In the genomic region with DNA sequence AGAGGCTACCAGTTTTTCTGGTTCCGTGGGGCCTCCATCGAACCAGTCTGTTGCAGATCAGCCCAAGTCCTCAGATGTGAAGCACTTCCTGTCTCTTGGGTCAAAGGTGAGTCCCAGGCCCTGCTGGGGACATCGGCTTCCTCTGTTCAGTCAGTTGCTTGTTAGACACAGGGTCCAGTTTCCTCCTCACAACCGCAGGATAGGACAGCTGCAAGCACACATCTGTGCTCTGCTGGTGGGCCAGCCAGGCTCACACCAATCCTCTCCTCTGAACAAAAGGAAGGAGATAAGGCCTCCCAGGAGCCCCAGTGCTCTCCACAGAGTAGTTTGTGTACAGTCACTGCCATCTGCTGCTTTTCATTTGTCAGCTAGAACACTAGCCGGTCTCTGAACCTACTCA, we compare ENCODE assay signal across 10 mouse cellular contexts. TPM values are rescaled to one million over a fixed set of nuclear protein-coding genes. Genes with fewer than 3 reads are reported as not detected.
DNase-seq lines count a peak whose midpoint lies in the region; ATAC-seq and TF ChIP-seq lines count a peak whose summit lies in the region.
"Had no signal": no experiment of that assay in that cellular context is flagged by ENCODE, and none has a peak within 500 bp of the region (broad histone marks: within the 10 kb centered on the region; RNA-seq: fewer than 3 reads in every experiment).

No protein-coding gene starts in this region.

- intact Hi-C loops in left cerebral cortex, postnatal 36 days (cut with DNase I) = no loop called here

- no peak overlapping the region for H3K27ac ChIP-seq in heart, embryonic 15.5 days
- no peak overlapping the region; the same call in 1 of the 2 replicates for H3K27ac ChIP-seq in intestine, postnatal 0 days (ENCODE audit: low read depth, low read length)

- no peaks in the 10 kb centered on the region for H3K9me3 ChIP-seq in heart, embryonic 15.5 days (replicated peaks)
- H3K9me3 ChIP-seq in intestine, postnatal 0 days (ENCODE audit: control insufficient read depth) = no peaks in the 10 kb centered on the region

- no peaks in the 10 kb centered on the region for H3K36me3 ChIP-seq in heart, embryonic 15.5 days
- no peaks in the 10 kb centered on the region for H3K36me3 ChIP-seq in intestine, postnatal 0 days (ENCODE audit: control insufficient read depth, insufficient read depth)

- ATAC-seq in heart, embryonic 15.5 days (replicated peaks; ENCODE audit: insufficient number of reproducible peaks, insufficient read depth, low FRiP score, low read depth) = 0 out of 2 replicates have a peak, but pooled peaks have one; percentile 19
- ATAC-seq in CD4-positive, CD25-positive, alpha-beta regulatory T cell, adult 4 months = peak; percentile 88
- peak; percentile 19; the same call in 1 of the 2 replicates for ATAC-seq in intestine, postnatal 0 days

- 41% methylated on average over 5 of the region's 5 CpGs for WGBS in heart, embryonic 15.5 days
- 22% methylated on average over 5 of the region's 5 CpGs for WGBS in intestine, postnatal 0 days

- H3K27me3 ChIP-seq in heart, embryonic 15.5 days = no peaks in the 10 kb centered on the region
- H3K27me3 ChIP-seq in intestine, postnatal 0 days (replicated peaks; ENCODE audit: control insufficient read depth, insufficient read depth, low read length) = no peaks in the 10 kb centered on the region

- H3K9ac ChIP-seq in heart, embryonic 15.5 days = no peak overlapping the region
- no peak overlapping the region for H3K9ac ChIP-seq in intestine, postnatal 0 days (ENCODE audit: low read depth, low read length)

- DNase-seq in heart, adult 9 months (ENCODE audit: low spot score in 2 of 2) = no peak
- peak; percentile 56 for DNase-seq in naive thymus-derived CD4-positive, alpha-beta T cell, adult 2 months (ENCODE audit: low read depth)
- no peak for DNase-seq in left cerebral cortex, postnatal 36 days (ENCODE audit: low spot score in 2 of 2)
- DNase-seq in ovary, postnatal 14 days (ENCODE audit: low spot score) = no peak
- DNase-seq in kidney, postnatal 25 days = no peak
- DNase-seq: adrenal gland, postnatal 10 days; kidney, adult 8-10 months had no signal

- H3K4me3 ChIP-seq in heart, embryonic 15.5 days = no peak overlapping the region
- H3K4me3 ChIP-seq in intestine, postnatal 0 days (ENCODE audit: low read depth, low read length) = no peak overlapping the region

- H3K4me2 ChIP-seq in heart, embryonic 15.5 days = no peak overlapping the region
- no peak overlapping the region for H3K4me2 ChIP-seq in intestine, postnatal 0 days (replicated peaks; ENCODE audit: low read depth)

- H3K4me1 ChIP-seq in heart, embryonic 15.5 days (replicated peaks) = peaks cover 20% of the 10 kb centered on the region
- peaks cover 5% of the 10 kb centered on the region for H3K4me1 ChIP-seq in intestine, postnatal 0 days (replicated peaks; ENCODE audit: control insufficient read depth, insufficient read depth, low read length)

- TF ChIP-seq CTCF in intestine, postnatal 0 days (IDR thresholded peaks at IDR 0.05; ENCODE audit: low read depth) = no peak

RNA-seq across cellular contexts. Expression of a gene that starts 44.8 kb away (rescaled TPM):
- polyA plus RNA-seq in heart, embryonic 15.5 days (2015; fragmentation: Nextera tagmentation; extraction: Ambion mirVana) = 20.0 and 24.6 TPM in 2 replicates
- 1 to 10 TPM; 6.6 to 8.0 TPM for polyA plus RNA-seq in CD4-positive, CD25-positive, alpha-beta regulatory T cell, adult 4 months (2017; shearing (Covaris generic))
- 10.5 and 11.5 TPM in 2 replicates for polyA plus RNA-seq in intestine, postnatal 0 days (2015; fragmentation: Nextera tagmentation; extraction: Ambion mirVana)
- 10 to 100 TPM; 33.5 to 37.8 TPM for total RNA-seq in left cerebral cortex, postnatal 36 days (2021)

Comparison
In these comparisons a context has a peak if more than half of its experiments do, and no peak if none do; other contexts are left out.
1. ATAC-seq: peak in every context shown above with its lines; median percentile 88 in CD4-positive, CD25-positive, alpha-beta regulatory T cell, adult 4 months; 19 in heart, embryonic 15.5 days; 19 in intestine, postnatal 0 days.